Mouse (Mus musculus) stomach, embryonic 16.5 days (tissue): ENCODE results near the gene Rasl11a. TPM values are rescaled to one million over a fixed set of nuclear protein-coding genes. Genes with fewer than 3 reads are reported as not detected.

Experiments used
- ATAC-seq: fragments of 200-750 bp; cut with Nextera tagmentation; 2 replicates; pipeline ENCODE4 v1.8.0; 2017; ENCODE audit warnings: moderate number of reproducible peaks, moderate TSS enrichment; ENCODE audit not compliant: insufficient read depth, low FRiP score
- H3K27ac ChIP-seq: fragments of 300-500 bp; sonication (generic); 2 replicates; pipeline ENCODE4 v1.5.1; 2014; ENCODE audit warnings: low read length
- H3K27me3 ChIP-seq: fragments of 300-500 bp; sonication (generic); 2 replicates; pipeline ENCODE4 v1.6.1; 2014; ENCODE audit warnings: low read length, control low read depth, mixed read lengths; ENCODE audit not compliant: control insufficient read depth, insufficient read depth
- H3K36me3 ChIP-seq: fragments of 300-500 bp; sonication (generic); 2 replicates; pipeline ENCODE4 v1.6.1; 2014; ENCODE audit warnings: low read length; ENCODE audit not compliant: control insufficient read depth, insufficient read depth
- H3K4me1 ChIP-seq: fragments of 300-500 bp; sonication (generic); 2 replicates; pipeline ENCODE4 v1.6.1; 2014; ENCODE audit warnings: low read length, control low read depth, mixed read lengths; ENCODE audit not compliant: control insufficient read depth, insufficient read depth
- H3K4me2 ChIP-seq: fragments of 300-500 bp; sonication (generic); 2 replicates; pipeline ENCODE4 v1.6.1; 2014; ENCODE audit warnings: low read depth, low read length, mixed read lengths
- H3K4me3 ChIP-seq: fragments of 300-500 bp; sonication (generic); replicated peaks from 2 replicates; pipeline ENCODE4 v1.5.1; 2014; ENCODE audit warnings: mild to moderate bottlenecking, low read length
- H3K9ac ChIP-seq: fragments of 300-500 bp; sonication (generic); 2 replicates; pipeline ENCODE4 v1.6.1; 2014; ENCODE audit warnings: low read length
- H3K9me3 ChIP-seq: fragments of 300-500 bp; sonication (generic); replicated peaks from 2 replicates; pipeline ENCODE4 v1.6.1; 2016; ENCODE audit warnings: low read length, control low read depth; ENCODE audit not compliant: control insufficient read depth
- WGBS: fragments of 180-500 bp; shearing (Covaris S2); extraction: QIAGEN DNeasy Blood & Tissue Kit; methylation state at CpG from one replicate; pipeline ENCODE4 v1.1.7; 2014; 5-methylcytosine and 5-hydroxymethylcytosine counted together
- polyA plus RNA-seq: library from polyadenylated mRNA; unstranded; fragments of >200 nt; fragmentation: Nextera tagmentation; extraction: Ambion mirVana; gene quantifications from 2 replicates; pipeline ENCODE4 v1.2.1, GENCODE M21; 2015

Rasl11a gene
- 13.1 and 14.1 TPM in 2 replicates for polyA plus RNA-seq

DNA sequence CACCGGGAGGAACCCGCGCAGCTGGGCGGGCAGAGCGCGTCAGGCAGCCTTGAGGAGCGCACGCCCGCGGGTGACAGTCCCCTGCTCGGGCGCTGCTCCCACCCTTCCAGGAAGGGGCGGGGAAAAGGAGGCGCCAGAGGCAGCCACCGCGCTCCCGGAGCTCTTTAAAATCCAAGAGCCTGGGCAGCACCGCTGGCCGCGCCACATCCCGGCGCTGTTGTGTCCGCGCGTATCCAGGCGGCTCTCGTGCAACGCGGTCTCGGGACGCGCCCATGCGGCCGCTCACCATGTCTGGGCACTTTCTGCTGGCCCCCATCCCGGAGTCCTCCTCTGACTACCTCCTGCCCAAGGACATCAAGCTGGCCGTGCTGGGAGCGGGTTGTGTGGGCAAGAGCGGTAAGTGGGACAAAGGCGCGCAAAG lies at the start of gene Rasl11a:
Gene Rasl11a, plus strand, starts transcription at position 127 of the 421 bp plus-strand sequence.
- H3K9me3 ChIP-seq = no peaks in the 10 kb centered on the region
- H3K27ac ChIP-seq = peak within 1 kb of the TSS; percentile 62
- H3K27me3 ChIP-seq = no peaks in the 10 kb centered on the region
- WGBS = under 1% methylated on average over 40 of the region's 40 CpGs
- H3K4me3 ChIP-seq = peak within 1 kb of the TSS; percentile 62
- H3K36me3 ChIP-seq = no peaks in the 10 kb centered on the region
- peak; percentile 91 for ATAC-seq
- peak within 1 kb of the TSS; percentile 71 for H3K9ac ChIP-seq
- H3K4me1 ChIP-seq = peaks cover 10% of the 10 kb centered on the region
- peak within 1 kb of the TSS; percentile 97 for H3K4me2 ChIP-seq

DNA sequence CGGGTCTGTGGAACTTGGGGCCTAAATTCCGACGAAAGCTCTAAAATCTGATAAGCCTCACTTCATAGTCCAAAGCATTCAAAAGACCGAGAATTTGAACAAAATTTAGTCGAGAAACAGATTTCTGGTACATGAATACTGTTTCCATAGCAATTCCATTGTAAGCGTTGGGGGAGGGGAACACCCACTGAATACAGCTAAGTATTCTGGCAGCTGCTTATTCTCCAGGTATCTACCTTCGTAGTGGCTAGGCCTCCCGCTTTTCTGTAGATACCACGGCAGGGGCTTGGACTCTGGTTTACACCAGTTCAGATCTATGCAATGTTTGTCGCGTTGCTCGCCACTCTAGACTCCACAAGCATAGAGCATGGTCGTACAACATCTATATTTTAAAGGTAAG lies 49.1 kb upstream of the Rasl11a start:
- no peak overlapping the region for H3K4me3 ChIP-seq
- 77% methylated on average over 13 of the region's 13 CpGs for WGBS
- H3K4me1 ChIP-seq = peaks cover 25% of the 10 kb centered on the region
- no peaks in the 10 kb centered on the region for H3K36me3 ChIP-seq
- H3K27ac ChIP-seq = no peak overlapping the region
- no peak overlapping the region for H3K4me2 ChIP-seq
- no peak overlapping the region for H3K9ac ChIP-seq
- no peaks in the 10 kb centered on the region for H3K27me3 ChIP-seq
- ATAC-seq = no peak
- no peaks in the 10 kb centered on the region for H3K9me3 ChIP-seq

DNA sequence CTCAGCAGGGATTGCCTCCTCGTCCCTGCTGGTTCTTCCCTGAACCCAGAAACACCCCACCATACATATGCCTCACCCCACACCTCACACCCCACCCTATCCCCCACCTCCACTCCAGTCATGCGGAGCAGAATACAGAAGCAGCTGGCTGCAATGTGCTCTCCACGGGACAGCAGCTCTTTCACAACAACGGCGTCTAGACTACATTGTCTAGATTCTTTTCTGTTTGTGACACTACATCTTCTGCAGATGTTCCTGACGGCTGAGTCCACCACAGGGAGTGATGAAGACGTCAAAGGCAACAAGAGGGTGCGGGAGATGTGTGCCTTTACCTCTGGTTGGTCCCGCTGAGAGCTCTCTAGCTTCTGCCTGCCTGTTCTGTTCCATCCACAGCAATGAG lies 46.8 kb upstream of the Rasl11a start:
- H3K36me3 ChIP-seq = no peaks in the 10 kb centered on the region
- no peak overlapping the region for H3K27ac ChIP-seq
- WGBS = 58% methylated on average over 9 of the region's 9 CpGs
- no peaks in the 10 kb centered on the region for H3K9me3 ChIP-seq
- ATAC-seq = no peak
- no peak overlapping the region for H3K4me2 ChIP-seq
- no peaks in the 10 kb centered on the region for H3K27me3 ChIP-seq
- no peak overlapping the region for H3K4me3 ChIP-seq
- peaks cover 7% of the 10 kb centered on the region for H3K4me1 ChIP-seq
- no peak overlapping the region for H3K9ac ChIP-seq

DNA sequence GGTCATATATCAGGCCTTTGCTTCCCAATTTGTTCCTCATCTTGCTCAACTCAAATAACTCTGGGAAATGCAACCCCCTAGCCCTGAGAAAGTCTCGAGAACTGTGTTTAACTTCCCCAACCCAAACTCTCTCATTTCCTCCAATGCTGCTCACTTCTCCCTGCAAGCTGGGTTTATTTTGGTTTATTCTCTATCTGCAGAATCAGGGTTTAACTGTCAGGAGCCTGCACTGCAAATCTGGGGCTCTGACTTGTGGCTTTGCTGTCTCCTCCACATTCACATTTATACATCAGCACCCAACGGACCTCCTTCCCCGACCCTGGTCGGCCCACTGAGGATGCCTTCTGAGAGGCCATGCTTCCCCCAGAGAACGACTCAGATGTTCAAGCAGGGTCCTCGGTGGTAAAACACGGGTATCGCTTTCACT lies 38.9 kb upstream of the Rasl11a start:
- Histone ChIP-seq H3K27me3 (no peaks in the 10 kb centered on the region), H3K4me2 (no peak overlapping the region), H3K27ac (no peak overlapping the region), H3K4me3 (no peak overlapping the region), H3K9me3 (no peaks in the 10 kb centered on the region), H3K36me3 (no peaks in the 10 kb centered on the region), H3K4me1 (no peaks in the 10 kb centered on the region), H3K9ac (peak overlapping the region; percentile 24; the same call in 1 of the 2 replicates)
- 63% methylated on average over 8 of the region's 8 CpGs for WGBS
- no peak for ATAC-seq

DNA sequence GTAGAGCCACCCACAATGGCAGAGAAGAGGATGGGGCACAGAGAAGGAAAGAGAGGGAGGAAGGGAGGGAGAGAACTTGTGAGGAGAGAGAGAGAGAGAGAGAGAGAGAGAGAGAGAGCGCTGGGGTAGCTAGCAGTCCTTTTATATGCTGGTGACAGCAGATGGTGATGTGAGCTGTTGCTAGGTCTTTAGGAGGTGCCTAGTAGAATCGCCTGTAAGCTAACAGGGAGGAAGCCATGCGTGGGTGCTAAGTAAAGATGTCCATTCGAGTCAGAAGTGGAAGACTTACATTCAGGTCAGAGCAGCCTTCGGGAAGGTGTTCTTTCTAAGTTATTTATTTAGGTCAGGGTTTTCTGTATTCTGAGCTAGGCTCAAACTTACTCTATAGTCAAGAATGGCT lies 34.9 kb upstream of the Rasl11a start:
- no peak for ATAC-seq
- H3K36me3 ChIP-seq = no peaks in the 10 kb centered on the region
- no peak overlapping the region for H3K27ac ChIP-seq
- no peaks in the 10 kb centered on the region for H3K9me3 ChIP-seq
- no peaks in the 10 kb centered on the region for H3K27me3 ChIP-seq
- H3K4me2 ChIP-seq = no peak overlapping the region
- H3K4me1 ChIP-seq = no peaks in the 10 kb centered on the region
- WGBS = 71% methylated on average over 5 of the region's 5 CpGs
- H3K9ac ChIP-seq = no peak overlapping the region
- no peak overlapping the region for H3K4me3 ChIP-seq

DNA sequence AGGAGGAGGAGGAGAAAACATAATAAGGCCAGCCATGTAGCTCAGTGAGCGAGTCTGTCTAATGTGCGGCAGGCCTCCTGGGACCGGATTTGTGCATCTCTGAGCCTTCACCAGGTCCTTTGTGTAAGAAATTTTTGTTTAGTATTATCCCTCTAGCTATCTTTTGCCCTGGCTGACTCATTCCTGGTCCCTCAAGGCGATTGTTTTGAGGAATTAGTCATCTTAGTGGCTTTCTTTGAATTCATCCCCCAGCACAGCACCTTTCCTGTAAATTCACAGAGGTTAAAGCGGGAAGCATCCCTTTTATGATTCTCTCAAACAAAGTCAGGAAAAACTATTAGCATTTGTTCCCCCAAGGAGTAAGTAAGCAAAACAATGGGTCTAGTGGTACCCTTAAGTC lies 32.0 kb upstream of the Rasl11a start:
- no peak overlapping the region for H3K4me2 ChIP-seq
- H3K4me3 ChIP-seq = no peak overlapping the region
- H3K27ac ChIP-seq = no peak overlapping the region
- no peaks in the 10 kb centered on the region for H3K4me1 ChIP-seq
- no peaks in the 10 kb centered on the region for H3K9me3 ChIP-seq
- no peaks in the 10 kb centered on the region for H3K36me3 ChIP-seq
- no peaks in the 10 kb centered on the region for H3K27me3 ChIP-seq
- no peak for ATAC-seq
- H3K9ac ChIP-seq = no peak overlapping the region
- 83% methylated on average over 5 of the region's 5 CpGs for WGBS

DNA sequence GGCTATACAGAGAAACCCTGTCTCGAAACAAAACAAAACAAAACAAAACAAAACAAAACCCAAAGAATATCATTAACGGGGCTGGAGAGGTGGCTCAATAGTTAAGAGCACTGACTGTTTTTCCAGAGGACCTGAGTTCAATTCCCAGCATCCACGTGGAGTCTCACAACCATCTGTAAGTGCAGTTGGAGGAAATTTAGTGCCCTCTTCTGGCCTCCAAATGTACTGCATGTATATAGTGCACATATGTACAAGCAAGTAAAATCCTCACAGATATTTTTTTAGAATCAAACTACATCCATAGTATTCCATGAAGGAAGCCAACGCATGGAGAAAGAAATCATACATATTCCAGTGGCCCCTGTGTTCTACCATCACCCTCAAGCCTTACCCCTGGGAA lies 31.4 kb upstream of the Rasl11a start:
- Histone ChIP-seq H3K36me3 (no peaks in the 10 kb centered on the region), H3K27ac (no peak overlapping the region), H3K4me1 (no peaks in the 10 kb centered on the region), H3K9ac (no peak overlapping the region), H3K4me3 (no peak overlapping the region), H3K4me2 (no peak overlapping the region), H3K27me3 (no peaks in the 10 kb centered on the region), H3K9me3 (no peaks in the 10 kb centered on the region)
- WGBS = 89% methylated on average over 4 of the region's 4 CpGs
- ATAC-seq = no peak

DNA sequence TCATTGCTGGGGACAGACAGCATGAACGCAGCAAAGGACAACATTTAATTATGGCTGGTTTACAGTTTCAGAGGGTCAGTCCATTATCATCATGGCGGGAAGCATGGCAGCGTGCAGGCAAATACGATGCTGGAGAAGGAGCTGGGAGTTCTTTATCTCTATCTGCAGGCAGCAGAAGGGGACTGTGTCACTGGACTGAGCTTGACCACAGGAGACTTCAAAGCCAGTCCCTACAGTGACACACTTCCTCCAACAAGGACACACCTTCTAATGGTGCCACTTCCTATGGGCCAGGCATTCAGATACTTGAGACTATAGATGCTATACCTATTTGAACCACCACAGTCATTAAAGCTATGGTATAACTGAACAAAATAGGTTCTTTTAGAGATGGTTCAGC lies 29.5 kb upstream of the Rasl11a start:
- ATAC-seq = no peak
- Histone ChIP-seq H3K27me3 (no peaks in the 10 kb centered on the region), H3K9me3 (no peaks in the 10 kb centered on the region), H3K27ac (no peak overlapping the region), H3K4me1 (no peaks in the 10 kb centered on the region), H3K4me2 (no peak overlapping the region), H3K9ac (no peak overlapping the region), H3K36me3 (no peaks in the 10 kb centered on the region), H3K4me3 (no peak overlapping the region)
- WGBS = 78% methylated on average over 4 of the region's 4 CpGs

DNA sequence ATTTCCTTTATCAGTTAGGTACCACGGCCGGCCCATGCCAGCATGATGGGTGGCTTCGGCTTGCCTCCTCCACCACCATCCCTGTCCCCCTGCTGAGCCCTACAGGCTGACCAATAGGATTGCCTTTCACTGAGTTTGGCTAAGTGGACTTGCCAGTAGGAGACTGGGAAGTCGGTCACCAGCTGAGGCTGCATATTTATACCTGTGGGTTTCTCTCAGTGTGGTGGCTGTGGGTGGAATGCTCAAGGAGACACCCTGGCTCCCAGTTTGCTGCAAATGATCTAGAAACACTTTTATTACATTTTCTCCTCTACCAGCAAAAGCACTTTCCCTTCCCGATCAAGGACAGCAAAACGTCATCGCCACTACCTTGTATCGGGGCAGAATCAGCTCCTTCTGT lies 27.3 kb upstream of the Rasl11a start:
- no peaks in the 10 kb centered on the region for H3K4me1 ChIP-seq
- no peaks in the 10 kb centered on the region for H3K9me3 ChIP-seq
- no peaks in the 10 kb centered on the region for H3K27me3 ChIP-seq
- 89% methylated on average over 8 of the region's 8 CpGs for WGBS
- ATAC-seq = no peak
- no peak overlapping the region for H3K4me2 ChIP-seq
- H3K4me3 ChIP-seq = no peak overlapping the region
- H3K27ac ChIP-seq = no peak overlapping the region
- H3K36me3 ChIP-seq = no peaks in the 10 kb centered on the region
- no peak overlapping the region for H3K9ac ChIP-seq
